Mouse (Mus musculus): ENCODE measurements at regions not wholly inside any gene's neighbourhood (a gene's known extent, or its start where the extent isn't known, plus 50 kb on each side); places are given as distances from the start of the nearest gene placed in this dataset.

DNA sequence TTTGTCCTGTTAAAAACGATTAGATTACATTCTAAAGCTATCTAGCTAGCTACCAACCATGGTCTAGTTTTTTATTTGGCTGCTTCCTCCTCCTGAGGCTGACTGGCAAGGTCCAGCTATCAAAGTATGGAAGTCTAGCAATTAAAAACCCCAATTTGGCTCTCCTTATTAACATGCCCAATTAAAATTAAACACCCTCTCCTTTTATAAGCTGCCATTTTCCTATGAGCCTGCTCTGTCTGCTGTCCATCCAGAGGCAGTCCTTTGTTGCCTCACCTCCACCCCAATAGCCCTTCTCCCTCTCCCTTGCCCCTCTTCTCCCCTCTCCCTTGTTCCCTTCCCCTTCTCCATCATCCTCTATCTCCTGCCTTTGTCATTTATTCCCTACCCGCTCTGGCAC is 169.7 kb downstream of the Gja1 start:
- H3K4me1 ChIP-seq (ENCODE audit: control insufficient read depth, insufficient read depth, low read length), result no peaks in the 10 kb centered on the region
- H3K4me3 ChIP-seq (ENCODE audit: low read depth, low read length), result no peak overlapping the region
- TF ChIP-seq POLR2A (IDR thresholded peaks at IDR 0.05; ENCODE audit: insufficient read depth, low read length) (no peak), EP300 (IDR thresholded peaks at IDR 0.05; ENCODE audit: insufficient read depth, low read depth, low read length) (no peak), CTCF (IDR thresholded peaks at IDR 0.05; ENCODE audit: low read depth, low read length) (no peak)
- no peak overlapping the region for H3K27ac ChIP-seq (ENCODE audit: insufficient read depth, low read length)
- no peaks in the 10 kb centered on the region for H3K36me3 ChIP-seq (ENCODE audit: control insufficient read depth, insufficient read depth, low read length, poor library complexity, severe bottlenecking)
- no peak overlapping the region for H3K9ac ChIP-seq (ENCODE audit: low read depth, poor library complexity, severe bottlenecking)
- no peaks in the 10 kb centered on the region for H3K27me3 ChIP-seq (ENCODE audit: control insufficient read depth, insufficient read depth, low read length, poor library complexity, severe bottlenecking)
- H3K9me3 ChIP-seq (replicated peaks; ENCODE audit: control insufficient read depth, insufficient read depth, low read length, poor library complexity, severe bottlenecking), result no peaks in the 10 kb centered on the region

DNA sequence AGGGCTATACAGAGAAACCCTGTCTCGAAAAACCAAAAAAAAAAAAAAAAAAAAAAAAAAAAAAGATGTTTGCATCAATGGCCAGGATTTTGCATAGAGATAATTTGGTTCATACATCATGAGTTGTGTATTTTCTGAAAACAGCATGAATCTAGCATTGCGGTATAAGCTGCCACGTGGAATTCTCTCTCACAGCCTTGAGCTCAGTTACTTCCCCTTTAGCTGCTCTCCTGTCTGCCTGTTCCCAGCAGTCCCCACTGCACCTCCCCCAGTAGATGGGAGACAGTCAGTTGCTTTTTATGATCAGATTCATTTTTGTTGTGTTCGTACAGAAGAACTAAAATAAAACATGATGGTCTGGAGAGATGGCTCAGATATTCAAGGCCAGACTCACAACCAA is 170.7 kb downstream of the Gja1 start:
- no peak for TF ChIP-seq POLR2A (IDR thresholded peaks at IDR 0.05; ENCODE audit: insufficient read depth, low read length)
- no peak for TF ChIP-seq CTCF (IDR thresholded peaks at IDR 0.05; ENCODE audit: low read depth, low read length)
- TF ChIP-seq EP300 (IDR thresholded peaks at IDR 0.05; ENCODE audit: insufficient read depth, low read depth, low read length), result no peak
- no peaks in the 10 kb centered on the region for H3K36me3 ChIP-seq (ENCODE audit: control insufficient read depth, insufficient read depth, low read length, poor library complexity, severe bottlenecking)
- H3K4me1 ChIP-seq (ENCODE audit: control insufficient read depth, insufficient read depth, low read length), result no peaks in the 10 kb centered on the region
- H3K27ac ChIP-seq (ENCODE audit: insufficient read depth, low read length), result no peak overlapping the region
- H3K4me3 ChIP-seq (ENCODE audit: low read depth, low read length), result no peak overlapping the region
- H3K9me3 ChIP-seq (replicated peaks; ENCODE audit: control insufficient read depth, insufficient read depth, low read length, poor library complexity, severe bottlenecking), result no peaks in the 10 kb centered on the region
- no peak overlapping the region for H3K9ac ChIP-seq (ENCODE audit: low read depth, poor library complexity, severe bottlenecking)
- no peaks in the 10 kb centered on the region for H3K27me3 ChIP-seq (ENCODE audit: control insufficient read depth, insufficient read depth, low read length, poor library complexity, severe bottlenecking)

DNA sequence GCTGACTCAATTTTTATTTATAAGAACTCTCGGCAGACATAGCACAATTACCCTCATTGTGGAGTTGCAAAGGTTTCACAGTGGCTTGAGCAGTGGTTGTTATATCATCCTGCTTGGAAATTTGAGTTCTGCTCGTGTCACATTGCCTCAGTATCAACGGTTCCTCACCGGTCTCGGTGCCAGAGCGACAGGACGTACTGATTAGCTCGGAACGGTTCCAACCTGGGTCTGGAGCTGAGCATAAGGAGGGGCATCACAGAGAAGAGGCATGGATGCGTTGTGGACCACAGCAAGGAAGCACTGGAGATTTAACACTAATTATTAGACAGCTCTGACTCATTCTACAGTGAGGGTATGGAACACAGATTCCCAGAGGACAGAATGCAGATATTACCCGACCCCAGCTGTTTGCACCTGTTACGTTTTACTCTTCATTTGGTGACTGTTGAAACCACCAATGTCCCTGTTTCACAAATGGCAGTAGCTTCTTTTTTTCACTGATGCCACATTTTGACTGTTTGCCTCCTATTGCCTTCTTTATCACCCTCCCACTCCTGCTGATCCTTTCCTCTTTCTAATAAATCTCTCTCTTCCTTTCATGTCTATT is 189.8 kb downstream of the Gja1 start:
- Histone ChIP-seq H3K27ac (ENCODE audit: insufficient read depth, low read length) (no peak overlapping the region), H3K9me3 (replicated peaks; ENCODE audit: control insufficient read depth, insufficient read depth, low read length, poor library complexity, severe bottlenecking) (no peaks in the 10 kb centered on the region), H3K4me1 (ENCODE audit: control insufficient read depth, insufficient read depth, low read length) (no peaks in the 10 kb centered on the region), H3K9ac (ENCODE audit: low read depth, poor library complexity, severe bottlenecking) (no peak overlapping the region), H3K36me3 (ENCODE audit: control insufficient read depth, insufficient read depth, low read length, poor library complexity, severe bottlenecking) (no peaks in the 10 kb centered on the region), H3K27me3 (ENCODE audit: control insufficient read depth, insufficient read depth, low read length, poor library complexity, severe bottlenecking) (no peaks in the 10 kb centered on the region), H3K4me3 (ENCODE audit: low read depth, low read length) (no peak overlapping the region)
- TF ChIP-seq CTCF (IDR thresholded peaks at IDR 0.05; ENCODE audit: low read depth, low read length), result no peak
- no peak for TF ChIP-seq POLR2A (IDR thresholded peaks at IDR 0.05; ENCODE audit: insufficient read depth, low read length)
- TF ChIP-seq EP300 (IDR thresholded peaks at IDR 0.05; ENCODE audit: insufficient read depth, low read depth, low read length), result no peak

DNA sequence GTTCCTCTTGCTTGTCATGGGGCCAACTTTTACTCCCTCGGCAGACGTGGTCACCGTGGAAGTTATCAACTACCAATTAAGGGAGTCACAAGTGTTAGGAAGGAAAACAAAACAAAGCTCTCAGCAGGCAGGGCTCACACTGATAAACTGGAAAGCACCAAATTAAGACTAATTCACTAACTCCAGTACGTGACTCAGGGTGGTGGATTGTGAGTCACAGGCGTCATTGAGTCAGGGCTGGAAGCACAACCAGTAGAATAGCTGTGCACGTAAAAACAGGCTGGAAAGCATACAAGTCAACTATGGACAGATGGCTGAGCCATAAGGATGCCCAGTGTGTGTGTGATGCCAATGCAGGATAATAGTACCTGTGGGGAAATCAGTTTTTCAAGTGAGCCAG is 204.9 kb downstream of the Gja1 start:
- TF ChIP-seq POLR2A (IDR thresholded peaks at IDR 0.05; ENCODE audit: insufficient read depth, low read length) (no peak), CTCF (IDR thresholded peaks at IDR 0.05; ENCODE audit: low read depth, low read length) (no peak), EP300 (IDR thresholded peaks at IDR 0.05; ENCODE audit: insufficient read depth, low read depth, low read length) (no peak)
- H3K27ac ChIP-seq (ENCODE audit: insufficient read depth, low read length), result no peak overlapping the region
- no peaks in the 10 kb centered on the region for H3K4me1 ChIP-seq (ENCODE audit: control insufficient read depth, insufficient read depth, low read length)
- H3K4me3 ChIP-seq (ENCODE audit: low read depth, low read length), result no peak overlapping the region
- H3K36me3 ChIP-seq (ENCODE audit: control insufficient read depth, insufficient read depth, low read length, poor library complexity, severe bottlenecking), result no peaks in the 10 kb centered on the region
- no peaks in the 10 kb centered on the region for H3K27me3 ChIP-seq (ENCODE audit: control insufficient read depth, insufficient read depth, low read length, poor library complexity, severe bottlenecking)
- H3K9ac ChIP-seq (ENCODE audit: low read depth, poor library complexity, severe bottlenecking), result no peak overlapping the region
- H3K9me3 ChIP-seq (replicated peaks; ENCODE audit: control insufficient read depth, insufficient read depth, low read length, poor library complexity, severe bottlenecking), result no peaks in the 10 kb centered on the region

DNA sequence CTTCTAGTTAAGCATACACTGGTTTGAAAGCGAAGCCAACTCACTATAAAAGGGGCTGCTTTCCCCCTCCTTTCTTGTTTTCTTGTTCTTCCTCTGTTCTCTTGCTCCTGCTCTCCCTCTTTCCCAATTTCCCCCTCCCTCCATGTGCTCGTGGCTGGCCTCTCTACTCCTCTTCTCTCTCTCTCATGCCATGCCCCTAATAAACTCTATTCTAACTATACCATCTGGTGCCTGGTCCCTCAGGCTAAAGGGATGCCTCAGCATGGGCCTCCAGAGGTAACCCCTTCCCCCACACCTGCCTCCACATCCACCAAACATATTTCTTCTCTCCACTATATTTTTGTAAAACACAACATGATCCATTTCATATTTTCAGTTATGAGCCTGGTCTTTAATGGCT is 210.1 kb downstream of the Gja1 start:
- Histone ChIP-seq H3K9ac (ENCODE audit: low read depth, poor library complexity, severe bottlenecking) (no peak overlapping the region), H3K27ac (ENCODE audit: insufficient read depth, low read length) (no peak overlapping the region), H3K4me3 (ENCODE audit: low read depth, low read length) (no peak overlapping the region), H3K4me1 (ENCODE audit: control insufficient read depth, insufficient read depth, low read length) (no peaks in the 10 kb centered on the region), H3K36me3 (ENCODE audit: control insufficient read depth, insufficient read depth, low read length, poor library complexity, severe bottlenecking) (no peaks in the 10 kb centered on the region), H3K9me3 (replicated peaks; ENCODE audit: control insufficient read depth, insufficient read depth, low read length, poor library complexity, severe bottlenecking) (no peaks in the 10 kb centered on the region), H3K27me3 (ENCODE audit: control insufficient read depth, insufficient read depth, low read length, poor library complexity, severe bottlenecking) (no peaks in the 10 kb centered on the region)
- TF ChIP-seq POLR2A (IDR thresholded peaks at IDR 0.05; ENCODE audit: insufficient read depth, low read length), result no peak
- TF ChIP-seq EP300 (IDR thresholded peaks at IDR 0.05; ENCODE audit: insufficient read depth, low read depth, low read length), result no peak
- TF ChIP-seq CTCF (IDR thresholded peaks at IDR 0.05; ENCODE audit: low read depth, low read length), result no peak

DNA sequence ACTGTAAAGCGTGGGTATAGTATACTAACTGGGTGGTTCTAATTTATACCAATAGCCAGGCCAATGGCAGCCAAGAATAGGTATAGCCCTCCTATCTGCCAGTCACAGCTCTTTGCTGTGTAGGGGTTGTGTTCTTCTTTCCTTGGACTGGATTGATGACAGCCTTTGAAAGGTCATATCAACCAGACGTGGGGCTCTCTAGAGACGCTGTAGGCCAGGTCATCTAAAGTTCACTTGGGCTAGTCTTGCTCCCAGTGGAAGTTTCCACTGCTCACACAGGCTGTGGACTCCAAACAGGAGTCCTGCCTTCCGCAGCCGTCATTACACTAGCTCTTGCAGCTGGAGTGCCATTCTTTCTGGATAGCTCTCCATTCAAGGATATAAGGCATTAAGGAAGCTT is 220.3 kb downstream of the Gja1 start:
- no peak overlapping the region for H3K27ac ChIP-seq (ENCODE audit: insufficient read depth, low read length)
- H3K36me3 ChIP-seq (ENCODE audit: control insufficient read depth, insufficient read depth, low read length, poor library complexity, severe bottlenecking), result no peaks in the 10 kb centered on the region
- no peak overlapping the region for H3K4me3 ChIP-seq (ENCODE audit: low read depth, low read length)
- H3K4me1 ChIP-seq (ENCODE audit: control insufficient read depth, insufficient read depth, low read length), result no peaks in the 10 kb centered on the region
- no peaks in the 10 kb centered on the region for H3K27me3 ChIP-seq (ENCODE audit: control insufficient read depth, insufficient read depth, low read length, poor library complexity, severe bottlenecking)
- H3K9me3 ChIP-seq (replicated peaks; ENCODE audit: control insufficient read depth, insufficient read depth, low read length, poor library complexity, severe bottlenecking), result no peaks in the 10 kb centered on the region
- no peak for TF ChIP-seq CTCF (IDR thresholded peaks at IDR 0.05; ENCODE audit: low read depth, low read length)
- TF ChIP-seq POLR2A (IDR thresholded peaks at IDR 0.05; ENCODE audit: insufficient read depth, low read length), result no peak
- no peak for TF ChIP-seq EP300 (IDR thresholded peaks at IDR 0.05; ENCODE audit: insufficient read depth, low read depth, low read length)
- H3K9ac ChIP-seq (ENCODE audit: low read depth, poor library complexity, severe bottlenecking), result no peak overlapping the region

All from ES-Bruce4 (cell line).